Mouse (Mus musculus): ENCODE data around the gene Rgcc. TPM values are rescaled to one million over a fixed set of nuclear protein-coding genes. Genes with fewer than 3 reads are reported as not detected.
A peak's percentile ranks its signal among the peaks of the same experiment; 100 is the strongest.

Gene Rgcc
- total and polyA plus RNA-seq, 3 experiments = 2.2 to 5.2 (median 2.3) TPM

DNA sequence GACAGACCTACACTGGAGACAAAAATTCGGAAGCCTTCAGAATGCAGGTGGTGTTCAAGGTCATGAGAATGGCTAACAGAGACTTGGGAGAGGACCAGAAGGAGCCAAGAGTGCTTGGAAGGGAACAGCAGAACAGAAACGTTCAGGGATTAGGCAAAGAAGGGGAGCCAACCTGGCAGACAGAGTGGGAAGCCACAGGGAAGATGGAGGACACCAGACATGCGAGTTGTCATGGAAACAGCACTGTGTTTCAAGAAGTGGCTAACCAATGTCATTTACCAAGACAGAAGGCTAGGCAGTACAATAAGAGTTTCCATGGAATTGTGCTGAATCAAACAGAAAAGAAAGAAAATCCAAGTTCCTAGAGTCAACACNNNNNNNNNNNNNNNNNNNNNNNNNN lies 56.9 kb downstream of the Rgcc start:
- in situ Hi-C loops (cut with MboI; ENCODE audit: low pct_ligation_motif_present, low pct_unique_long_range_greater_than_20kb, low sequenced_read_pairs) (no loop called here), dilution Hi-C loops (cut with MboI; ENCODE audit: extremely low pct_ligation_motif_present, extremely low pct_unique_long_range_greater_than_20kb, low sequenced_read_pairs) (no loop called here)
- Histone ChIP-seq H3K4me1 (ENCODE audit: control insufficient read depth in 1 of 2, insufficient read depth in 2 of 2) (peaks cover 3 to 9% of the 10 kb centered on the region in 2 experiments; a peak in 3 of 4 replicates), H3K4me3 (replicated peaks in 1 of 3; ENCODE audit: low read depth in 2 of 3, low read length in 2 of 3, poor library complexity in 1 of 3) (no peak overlapping the region), H3K9ac (ENCODE audit: insufficient read depth, low read depth) (no peak overlapping the region), H3K27me3 (replicated peaks) (peaks cover 2% of the 10 kb centered on the region), H3K79me2 (replicated peaks; ENCODE audit: control insufficient read depth, extremely low read depth, insufficient read depth, poor library complexity, severe bottlenecking) (no peaks in the 10 kb centered on the region), H3K4me2 (ENCODE audit: insufficient read depth, low read depth, poor library complexity, severe bottlenecking) (no peak overlapping the region), H3K27ac (ENCODE audit: insufficient read depth, low read depth) (no peak overlapping the region), H3K36me3 (replicated peaks in 1 of 2; ENCODE audit: control insufficient read depth in 1 of 2, insufficient read depth in 1 of 2, low read length in 1 of 2) (no peaks in the 10 kb centered on the region), H3K9me3 (replicated peaks; ENCODE audit: low read length) (peaks cover 3% of the 10 kb centered on the region)
- no peak for DNase-seq (ENCODE audit: extremely low read depth)
- no peak for TF ChIP-seq USF1 (IDR thresholded peaks at IDR 0.05; ENCODE audit: low read depth, low read length)
- TF ChIP-seq POLR2AphosphoS2 (IDR thresholded peaks at IDR 0.05; ENCODE audit: low read depth, low read length) = no peak

DNA sequence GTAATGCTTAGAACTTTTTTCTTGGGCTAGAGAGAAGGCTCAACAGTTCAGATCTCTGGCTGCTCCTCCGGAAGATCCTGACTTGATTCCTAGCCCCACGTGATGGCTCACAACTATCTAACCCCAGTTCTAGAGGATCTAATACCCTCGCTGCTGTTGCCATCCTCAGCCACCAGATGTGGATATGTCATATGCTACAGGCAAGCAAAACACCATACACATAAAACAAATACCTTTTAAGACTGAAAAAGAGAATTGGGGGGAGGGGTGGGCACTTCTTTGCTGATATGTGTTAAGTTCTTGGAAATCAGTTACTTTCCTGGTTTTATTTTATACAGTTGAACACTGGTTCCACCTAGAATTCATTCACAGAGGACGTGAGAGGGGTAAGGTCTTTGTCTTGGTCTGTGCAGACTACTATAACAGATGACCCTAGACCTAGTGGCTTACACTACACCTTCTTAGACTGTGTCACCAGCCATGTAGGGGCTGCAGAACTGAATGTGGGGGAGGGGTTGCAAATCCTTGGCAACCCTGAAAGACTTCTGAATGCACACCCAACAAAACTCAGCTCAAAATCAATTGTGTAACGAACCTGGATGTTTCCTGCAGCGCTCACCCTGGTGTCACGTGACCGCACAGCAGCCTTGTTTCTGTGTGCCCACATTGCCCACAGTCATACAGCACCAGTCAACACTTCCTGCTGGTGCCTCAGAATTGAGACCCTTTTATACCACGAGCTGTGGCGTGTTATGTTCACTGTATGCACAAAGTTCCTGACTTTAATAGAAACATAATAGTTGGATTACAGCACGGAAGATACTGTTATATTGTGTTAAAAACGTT lies 58.2 kb downstream of the Rgcc start:
- DNase-seq (ENCODE audit: extremely low read depth) = no peak
- dilution Hi-C loops (cut with MboI; ENCODE audit: extremely low pct_ligation_motif_present, extremely low pct_unique_long_range_greater_than_20kb, low sequenced_read_pairs) = no loop called here
- TF ChIP-seq BHLHE40 (IDR thresholded peaks at IDR 0.05; ENCODE audit: low read depth, low read length) (peak; percentile 61), USF2 (conservative IDR thresholded peaks at IDR 0.05; ENCODE audit: low read depth, low read length) (peak; percentile 69), ZC3H11A (IDR thresholded peaks at IDR 0.05; ENCODE audit: low read depth, low read length) (no peak), JUN (IDR thresholded peaks at IDR 0.05; ENCODE audit: insufficient read depth, low read depth, low read length) (no peak), USF1 (IDR thresholded peaks at IDR 0.05; ENCODE audit: low read depth, low read length) (peak; percentile 72)
- Histone ChIP-seq H3K79me2 (replicated peaks; ENCODE audit: control insufficient read depth, extremely low read depth, insufficient read depth, poor library complexity, severe bottlenecking) (no peaks in the 10 kb centered on the region), H3K4me1 (ENCODE audit: control insufficient read depth in 1 of 2, insufficient read depth in 2 of 2) (peaks cover 3 to 9% of the 10 kb centered on the region in 2 experiments; a peak in 3 of 4 replicates), H3K36me3 (replicated peaks in 1 of 2; ENCODE audit: control insufficient read depth in 1 of 2, insufficient read depth in 1 of 2, low read length in 1 of 2) (no peaks in the 10 kb centered on the region), H3K9me3 (replicated peaks; ENCODE audit: low read length) (peaks cover 3% of the 10 kb centered on the region), H3K27ac (ENCODE audit: insufficient read depth, low read depth) (no peak overlapping the region), H3K27me3 (replicated peaks) (peaks cover 2% of the 10 kb centered on the region), H3K4me2 (ENCODE audit: insufficient read depth, low read depth, poor library complexity, severe bottlenecking) (no peak overlapping the region), H3K4me3 (replicated peaks in 1 of 3; ENCODE audit: low read depth in 2 of 3, low read length in 2 of 3, poor library complexity in 1 of 3) (no peak overlapping the region), H3K9ac (ENCODE audit: insufficient read depth, low read depth) (no peak overlapping the region)
- in situ Hi-C loops (cut with MboI; ENCODE audit: low pct_ligation_motif_present, low pct_unique_long_range_greater_than_20kb, low sequenced_read_pairs) = no loop called here

DNA sequence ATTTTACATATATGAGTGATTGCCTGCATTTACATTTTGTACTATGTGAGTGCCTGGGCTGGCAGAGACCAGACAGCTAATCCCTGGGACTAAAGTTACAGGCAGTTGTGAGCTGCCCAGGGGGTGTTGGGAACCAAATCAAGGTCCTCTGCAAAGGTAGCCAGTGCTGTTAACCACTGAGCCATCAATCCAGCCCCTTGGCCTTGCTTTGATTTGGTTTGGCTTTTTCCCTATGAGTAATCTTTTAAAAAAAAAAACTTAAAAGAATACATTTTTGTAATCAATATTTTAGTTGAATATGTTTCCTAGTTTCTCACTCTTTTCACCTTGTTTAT lies 59.1 kb downstream of the Rgcc start:
- no peaks in the 10 kb centered on the region for H3K79me2 ChIP-seq (replicated peaks; ENCODE audit: control insufficient read depth, extremely low read depth, insufficient read depth, poor library complexity, severe bottlenecking)
- dilution Hi-C loops (cut with MboI; ENCODE audit: extremely low pct_ligation_motif_present, extremely low pct_unique_long_range_greater_than_20kb, low sequenced_read_pairs) (no loop called here), in situ Hi-C loops (cut with MboI; ENCODE audit: low pct_ligation_motif_present, low pct_unique_long_range_greater_than_20kb, low sequenced_read_pairs) (no loop called here)
- H3K4me1 ChIP-seq (ENCODE audit: control insufficient read depth in 1 of 2, insufficient read depth in 2 of 2) = peaks cover 0 to 3% of the 10 kb centered on the region in 2 experiments; a peak in 1 of 4 replicates
- H3K9me3 ChIP-seq (replicated peaks; ENCODE audit: low read length) = peaks cover 3% of the 10 kb centered on the region
- H3K36me3 ChIP-seq (replicated peaks in 1 of 2; ENCODE audit: control insufficient read depth in 1 of 2, insufficient read depth in 1 of 2, low read length in 1 of 2) = no peaks in the 10 kb centered on the region
- no peak for DNase-seq (ENCODE audit: extremely low read depth)
- H3K27me3 ChIP-seq (replicated peaks) = peaks cover 2% of the 10 kb centered on the region
- no peak overlapping the region for H3K4me3 ChIP-seq (replicated peaks in 1 of 3; ENCODE audit: low read depth in 2 of 3, low read length in 2 of 3, poor library complexity in 1 of 3)
- no peak overlapping the region for H3K4me2 ChIP-seq (ENCODE audit: insufficient read depth, low read depth, poor library complexity, severe bottlenecking)
- TF ChIP-seq MAX (IDR thresholded peaks at IDR 0.05; ENCODE audit: low read length) = no peak
- H3K27ac ChIP-seq (ENCODE audit: insufficient read depth, low read depth) = no peak overlapping the region
- no peak overlapping the region for H3K9ac ChIP-seq (ENCODE audit: insufficient read depth, low read depth)
